Mouse (Mus musculus) heart, postnatal 25 days (tissue): ENCODE results near the gene Gm17571. TPM values are rescaled to one million over a fixed set of nuclear protein-coding genes. Genes with fewer than 3 reads are reported as not detected.

Source experiments
- DNase-seq: peaks from one replicate; pipeline ENCODE4 v3.0.0; 2022; ENCODE audit warnings: low spot score
- intact Hi-C: fragments of 180-260 bp; cut with DNase I; formaldehyde crosslinking; loops from one replicate; pipeline ENCODE4 v1.15.1; 2025
- total RNA-seq, 2 experiments: library from RNA; stranded (reverse); gene quantifications; 2 replicates each; pipeline ENCODE4 v1.2.3; 2021

Gm17571 gene
- total RNA-seq, 2 experiments from 2014 or later = not detected

DNA sequence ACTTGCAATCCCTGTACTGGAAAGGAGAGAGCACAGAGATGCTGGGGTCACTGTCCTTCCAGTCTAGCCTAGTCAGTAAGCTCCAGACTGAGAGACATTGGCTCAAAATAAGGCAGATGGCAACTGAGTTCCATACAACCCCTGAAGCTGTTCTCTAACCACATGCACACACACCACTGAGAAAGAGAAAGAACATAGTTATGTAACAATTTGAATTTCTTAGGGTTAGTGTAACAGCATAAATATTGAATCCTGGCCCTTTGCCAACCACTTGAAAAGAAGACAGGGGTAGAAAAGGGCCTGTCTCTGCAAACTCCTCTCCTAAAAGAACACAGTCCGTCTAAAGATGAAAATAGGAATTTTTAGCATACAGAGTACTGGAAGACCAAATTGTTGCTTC is 12.8 kb upstream of the Gm17571 start:
- no peak for DNase-seq
- intact Hi-C loops = no loop called here

DNA sequence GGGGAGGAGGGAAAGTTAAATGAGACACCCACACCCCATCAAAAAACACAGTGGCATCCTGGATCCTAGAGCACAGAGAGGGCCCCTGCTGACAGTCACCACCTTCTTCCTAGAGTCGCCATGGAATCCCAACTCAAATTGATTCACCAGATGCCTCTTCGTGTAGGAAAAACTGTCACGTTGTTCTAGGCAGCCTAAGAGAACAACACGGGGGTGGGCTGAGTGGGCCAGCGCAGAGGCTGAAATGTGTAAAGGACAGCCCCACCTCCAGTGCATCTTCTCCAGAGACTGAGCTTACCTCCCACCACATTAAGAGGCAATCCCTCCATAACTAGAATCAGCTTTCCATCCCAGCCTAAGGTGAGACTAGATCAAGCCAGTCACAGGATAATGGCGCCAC is 11.2 kb upstream of the Gm17571 start:
- intact Hi-C loops = no loop called here
- DNase-seq = no peak

DNA sequence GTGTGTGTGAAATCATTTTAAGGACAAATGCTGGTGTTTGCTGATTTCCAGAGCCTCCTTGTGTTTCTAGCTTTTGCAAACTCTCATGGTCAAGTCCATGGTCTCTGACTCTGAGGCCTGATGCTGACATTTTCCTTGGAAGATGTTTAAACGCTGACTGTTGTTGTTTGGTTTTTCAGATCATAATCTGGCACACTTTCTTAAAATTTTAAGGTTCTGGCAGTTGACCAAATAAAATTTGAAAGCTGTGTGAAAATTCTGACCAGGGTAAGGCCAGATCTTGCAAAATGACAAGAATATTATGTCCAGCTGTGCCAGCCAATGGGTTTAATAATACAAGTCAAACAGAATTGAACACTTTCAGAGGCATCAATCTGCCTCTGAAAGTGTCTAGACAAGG is 8.7 kb upstream of the Gm17571 start:
- intact Hi-C loops = no loop called here
- DNase-seq = no peak

- no peak for DNase-seq
- intact Hi-C loops = no loop called here
Measured at GRCm38 (mm10) chr9:13454651-13455123, 8.1 kb upstream of the Gm17571 start.

DNA sequence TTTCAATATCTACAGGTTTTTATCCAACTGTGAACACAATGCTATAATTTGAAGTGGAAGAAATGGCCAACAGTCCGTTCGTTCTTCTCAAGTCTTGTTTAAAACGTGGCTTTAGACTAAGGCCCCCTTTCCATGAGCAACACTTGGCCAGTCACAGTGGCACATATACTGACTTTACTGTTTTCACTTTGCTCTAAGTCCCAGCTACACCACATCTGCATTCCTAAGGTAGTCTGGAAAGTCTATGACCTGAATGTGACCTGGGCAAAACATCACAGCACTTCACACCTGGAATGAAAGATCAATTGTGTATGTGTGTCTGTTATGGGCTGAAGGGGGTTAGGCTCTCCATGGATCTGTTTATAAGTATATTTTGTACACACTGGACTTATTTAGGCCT is 2.2 kb upstream of the Gm17571 start:
- intact Hi-C loops = no loop called here
- no peak for DNase-seq

GRCm38 (mm10) chr9:13446236-13446635 is 317 bp downstream of the Gm17571 start:
- intact Hi-C loops = no loop called here
- DNase-seq = no peak

- no peak for DNase-seq
- intact Hi-C loops = loop anchor here (5.0 kb wide), 2 partner anchors 134 to 146 kb away; partner anchors contain the start of gene Maml2
Measured at GRCm38 (mm10) chr9:13443484-13444211, 2.9 kb downstream of the Gm17571 start.

DNA sequence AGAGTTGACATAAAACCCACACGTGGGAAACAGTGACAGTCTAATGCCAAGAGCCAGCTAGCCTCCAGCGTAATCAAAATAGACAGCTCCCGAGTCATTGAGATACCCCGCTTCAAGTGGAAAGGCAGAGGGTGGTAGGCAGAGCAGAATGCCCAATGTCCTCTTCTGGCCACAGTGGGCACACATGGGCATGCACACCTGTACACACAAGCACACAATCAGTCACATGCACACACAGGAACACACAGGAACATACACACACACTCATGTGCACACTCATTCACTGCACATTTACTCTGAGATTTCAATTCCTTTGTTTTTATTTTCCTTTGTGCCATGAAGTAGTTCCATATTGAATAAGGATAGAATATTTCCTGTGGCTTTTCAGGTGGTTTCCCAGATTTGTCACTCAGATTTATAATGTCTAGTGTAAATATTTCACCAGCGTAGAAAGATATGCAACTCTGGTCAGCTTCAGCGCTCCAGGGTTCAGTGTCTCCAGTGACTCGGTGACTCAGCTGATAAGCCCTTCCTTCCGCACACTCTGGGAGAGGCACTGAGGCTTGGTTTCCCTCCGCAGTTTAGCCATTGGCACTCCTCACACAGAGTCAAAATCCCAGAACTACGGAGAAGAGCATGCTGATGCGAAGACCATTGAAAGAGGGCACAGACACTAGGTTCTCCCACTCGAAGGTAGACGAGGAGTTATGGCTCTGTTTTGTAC is 4.4 kb downstream of the Gm17571 start:
- intact Hi-C loops = loop anchor here (5.0 kb wide), 2 partner anchors 135 to 145 kb away; partner anchors contain the start of gene Maml2

DNA sequence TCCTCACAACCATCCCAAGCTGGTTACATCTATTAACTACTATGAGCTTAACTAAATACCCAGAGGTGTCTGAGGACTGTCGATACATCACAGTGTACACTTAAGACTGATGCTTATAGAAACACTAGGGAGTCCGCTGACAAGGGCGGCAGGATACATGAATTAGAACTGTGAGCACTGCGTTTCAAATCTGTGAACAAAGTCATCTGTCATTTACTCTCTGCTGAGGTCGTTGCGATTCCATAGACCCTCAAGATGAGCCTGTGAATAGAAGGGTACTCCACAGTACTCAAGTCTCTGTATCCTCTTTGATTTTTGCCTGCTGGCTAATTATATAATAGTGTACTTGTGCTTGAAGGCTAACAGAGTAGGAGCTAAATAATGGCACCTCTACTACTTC is 5.6 kb downstream of the Gm17571 start:
- intact Hi-C loops = loop anchor here (5.0 kb wide), 2 partner anchors 136 to 144 kb away; partner anchors contain the start of gene Maml2
- DNase-seq = no peak

More for the DNA sequence above, 4.4 kb downstream of the Gm17571 start:
- peak; percentile 20 for DNase-seq

GRCm38 (mm10) chr9:13433501-13434090 is 13.0 kb downstream of the Gm17571 start:
- intact Hi-C loops = no loop called here
- no peak for DNase-seq

DNA sequence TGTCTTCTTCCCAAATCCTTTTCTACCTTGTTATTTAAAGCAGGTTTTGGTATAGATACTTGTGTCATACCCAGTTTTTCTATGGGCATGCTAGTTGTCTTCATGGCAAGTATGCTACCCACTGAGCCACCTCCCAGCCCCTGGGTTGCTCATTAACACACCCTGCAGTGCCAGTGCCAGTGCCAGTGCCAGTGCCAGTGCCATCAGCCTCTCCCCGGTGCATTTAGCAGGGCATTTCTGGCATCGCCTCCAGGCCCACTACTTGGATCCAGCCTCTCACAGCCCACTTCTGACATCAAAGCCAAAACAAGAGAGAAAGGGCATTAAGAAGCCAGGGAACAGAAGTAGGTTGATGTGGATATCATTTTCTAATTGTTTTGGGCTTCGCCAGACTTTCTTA is 14.9 kb downstream of the Gm17571 start:
- intact Hi-C loops = no loop called here
- no peak for DNase-seq

GRCm38 (mm10) chr9:13430744-13431143 is 15.8 kb downstream of the Gm17571 start:
- intact Hi-C loops = no loop called here

DNA sequence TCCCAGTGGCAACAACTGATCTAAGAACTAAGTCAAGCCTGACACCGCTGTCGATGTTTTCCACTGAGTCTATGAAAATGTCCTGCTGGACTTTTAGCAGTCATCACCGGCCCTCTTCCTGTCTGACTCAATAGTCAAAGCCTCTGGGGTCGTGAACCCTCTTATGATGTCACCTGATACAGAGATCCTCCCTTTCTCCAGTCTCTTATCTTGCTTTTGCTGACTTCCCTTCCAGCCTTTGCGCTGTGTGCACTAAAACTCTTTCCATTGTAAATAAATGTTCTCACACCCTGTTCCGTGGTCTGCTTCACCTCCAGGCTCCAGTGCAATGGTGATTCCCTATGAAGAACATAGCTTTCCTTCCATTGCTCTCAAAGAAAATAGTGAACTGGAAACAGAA is 16.3 kb downstream of the Gm17571 start:
- peak; percentile 43 for DNase-seq
- intact Hi-C loops = no loop called here

More at GRCm38 (mm10) chr9:13430744-13431143, 15.8 kb downstream of the Gm17571 start:
- no peak for DNase-seq

DNA sequence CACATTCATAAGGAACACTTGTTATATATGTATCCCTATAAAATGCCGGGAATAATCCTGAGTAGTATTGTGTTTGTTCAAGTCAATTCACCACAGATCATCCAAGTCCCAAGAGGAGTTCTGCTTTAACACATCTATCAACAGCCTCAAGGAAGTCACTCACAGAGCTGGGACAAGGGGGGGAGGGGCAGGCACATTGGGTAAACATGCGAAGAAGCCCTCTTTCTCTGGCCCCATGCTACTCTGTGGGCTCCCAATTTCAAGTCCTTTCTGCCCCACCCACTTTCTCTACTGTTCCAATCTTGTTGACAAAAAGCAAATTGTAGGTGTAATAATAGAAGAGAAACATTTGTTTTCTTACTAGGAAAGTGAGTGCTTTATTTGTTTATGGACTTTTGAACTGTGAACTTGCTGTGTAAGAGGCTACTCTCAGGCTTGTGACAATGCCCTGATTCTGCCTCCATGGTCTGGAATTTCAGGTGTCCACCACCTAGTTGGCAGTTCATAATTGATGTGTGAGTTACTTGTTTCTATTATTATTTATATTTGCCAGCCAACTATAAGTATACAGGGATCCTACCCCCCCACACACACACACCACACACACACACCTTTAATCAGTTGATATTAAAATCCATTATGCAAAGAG is 17.0 kb downstream of the Gm17571 start:
- intact Hi-C loops = no loop called here
- DNase-seq = no peak

DNA sequence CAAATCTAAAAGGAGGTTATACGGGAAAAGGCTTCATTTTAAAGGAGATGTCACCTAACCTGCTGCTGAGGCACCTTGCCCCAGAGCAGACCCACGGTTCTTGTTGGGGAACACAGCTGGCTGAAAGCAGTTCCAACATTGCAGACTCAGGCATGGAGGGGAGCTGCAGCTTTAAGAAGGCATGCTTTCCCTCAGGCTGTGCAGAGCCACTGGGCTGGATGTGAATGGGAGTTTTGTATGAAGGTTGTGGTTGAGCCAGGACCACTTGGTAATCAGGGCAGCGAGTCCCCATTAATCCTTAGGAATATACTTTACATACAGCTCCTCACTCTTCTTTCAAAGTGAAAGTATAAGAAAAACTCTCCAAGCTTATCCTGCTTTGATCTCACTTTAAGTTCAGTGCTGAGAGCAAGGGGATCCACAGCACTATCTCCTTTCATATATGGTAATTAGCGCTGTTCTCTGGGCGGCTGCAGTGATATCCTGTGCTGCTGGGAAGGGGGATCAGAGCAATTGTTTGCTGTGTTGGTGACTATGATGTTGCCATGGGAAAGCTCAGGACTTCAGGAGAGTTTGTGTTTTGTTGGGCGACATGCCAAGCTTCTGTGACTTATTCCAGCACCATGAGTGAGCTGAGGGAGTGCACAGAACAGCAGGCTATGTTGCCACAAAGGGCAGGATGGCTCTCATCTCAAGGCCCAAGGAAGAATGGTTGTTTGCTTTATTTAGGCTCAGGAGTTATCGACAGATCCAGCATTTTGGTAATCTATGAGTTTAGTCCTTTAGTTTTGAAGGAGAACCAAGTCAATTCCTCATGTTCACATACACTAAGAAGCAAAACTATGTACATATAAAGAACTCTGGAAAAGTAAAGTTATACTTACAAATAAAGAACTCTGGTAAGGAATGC is 21.3 kb downstream of the Gm17571 start:
- DNase-seq = peak; percentile 73
- intact Hi-C loops = no loop called here

GRCm38 (mm10) chr9:13414230-13414766 is 32.3 kb downstream of the Gm17571 start:
- no peak for DNase-seq
- intact Hi-C loops = no loop called here
